Mouse (Mus musculus) erythroblast, embryonic 14.5 days (primary cell): ENCODE data around the gene Serbp1. TPM values are rescaled to one million over a fixed set of nuclear protein-coding genes. Genes with fewer than 3 reads are reported as not detected.
"Not testable (repeated sequence)": the region's sequence is repeated elsewhere in the genome, so short reads cannot be mapped to it uniquely, and the experiment has no call there.

Experiments
- H3K27me3 ChIP-seq: 2 replicates; pipeline ENCODE4 v1.6.1; 2012; ENCODE audit warnings: inconsistent platforms; ENCODE audit not compliant: control insufficient read depth
- H3K36me3 ChIP-seq: 2 replicates; pipeline ENCODE4 v1.6.1; 2012; ENCODE audit warnings: mild to moderate bottlenecking, inconsistent platforms; ENCODE audit not compliant: control insufficient read depth
- H3K4me1 ChIP-seq: 2 replicates; pipeline ENCODE4 v1.6.1; 2012; ENCODE audit warnings: inconsistent platforms; ENCODE audit not compliant: control insufficient read depth
- H3K4me3 ChIP-seq: replicated peaks from 2 replicates; pipeline ENCODE3; 2012; ENCODE audit warnings: moderate library complexity, mild to moderate bottlenecking, inconsistent platforms
- H3K9me3 ChIP-seq: 2 replicates; pipeline ENCODE4 v1.6.1; 2012; ENCODE audit warnings: low read length, inconsistent platforms, mixed read lengths; ENCODE audit not compliant: control insufficient read depth
- GATA1 ChIP-seq: IDR thresholded peaks from 2 replicates; pipeline ENCODE4 v1.6.1; 2012; ENCODE audit warnings: low read length, inconsistent platforms, mixed read lengths
- TAL1 ChIP-seq: IDR thresholded peaks from 3 replicates; pipeline ENCODE4 v1.6.1; 2012; ENCODE audit warnings: low read length, inconsistent platforms, mixed read lengths
- polyA plus RNA-seq: library from polyadenylated mRNA; stranded (reverse); fragments of >175 nt; gene quantifications from 2 replicates; pipeline ENCODE4 v1.2.3, GENCODE M21; 2012

Serbp1 gene
- polyA plus RNA-seq, 1 experiment, result 191 TPM

- H3K27me3 ChIP-seq, result no peaks in the 10 kb centered on the region
- H3K4me1 ChIP-seq, result no peaks in the 10 kb centered on the region
- TF ChIP-seq TAL1, result no peak
- no peak for TF ChIP-seq GATA1
- H3K4me3 ChIP-seq, result no peak overlapping the region
- H3K9me3 ChIP-seq, result no peaks in the 10 kb centered on the region
- no peaks in the 10 kb centered on the region for H3K36me3 ChIP-seq
Measured at GRCm38 (mm10) chr6:67213429-67214098, 24.4 kb upstream of the Serbp1 start.

GRCm38 (mm10) chr6:67217402-67217801, 20.6 kb upstream of the Serbp1 start:
- H3K27me3 ChIP-seq, result no peaks in the 10 kb centered on the region
- H3K4me1 ChIP-seq, result no peaks in the 10 kb centered on the region
- TF ChIP-seq TAL1 (no peak), GATA1 (no peak)
- no peaks in the 10 kb centered on the region for H3K9me3 ChIP-seq
- H3K36me3 ChIP-seq, result no peaks in the 10 kb centered on the region
- no peak overlapping the region for H3K4me3 ChIP-seq

- Histone ChIP-seq H3K4me3 (no peak overlapping the region), H3K36me3 (no peaks in the 10 kb centered on the region), H3K9me3 (no peaks in the 10 kb centered on the region), H3K27me3 (no peaks in the 10 kb centered on the region), H3K4me1 (no peaks in the 10 kb centered on the region)
- TF ChIP-seq TAL1 (no peak), GATA1 (no peak)
Measured at GRCm38 (mm10) chr6:67217846-67218245, 20.1 kb upstream of the Serbp1 start.

- Histone ChIP-seq H3K27me3 (no peaks in the 10 kb centered on the region), H3K9me3 (no peaks in the 10 kb centered on the region), H3K36me3 (no peaks in the 10 kb centered on the region), H3K4me1 (no peaks in the 10 kb centered on the region), H3K4me3 (no peak overlapping the region)
- TF ChIP-seq TAL1, result no peak
- no peak for TF ChIP-seq GATA1
Measured at GRCm38 (mm10) chr6:67218566-67218965, 19.4 kb upstream of the Serbp1 start.

GRCm38 (mm10) chr6:67219931-67220330, 18.0 kb upstream of the Serbp1 start:
- H3K27me3 ChIP-seq, H3K4me3 ChIP-seq, H3K36me3 ChIP-seq, H3K9me3 ChIP-seq, H3K4me1 ChIP-seq: not testable (repeated sequence)

- no peak overlapping the region for H3K4me3 ChIP-seq
- no peaks in the 10 kb centered on the region for H3K9me3 ChIP-seq
- TF ChIP-seq GATA1 (no peak), TAL1 (no peak)
- H3K4me1 ChIP-seq, result no peaks in the 10 kb centered on the region
- no peaks in the 10 kb centered on the region for H3K36me3 ChIP-seq
- no peaks in the 10 kb centered on the region for H3K27me3 ChIP-seq
Measured at GRCm38 (mm10) chr6:67220731-67221130, 17.2 kb upstream of the Serbp1 start.

- Histone ChIP-seq H3K9me3 (no peaks in the 10 kb centered on the region), H3K36me3 (no peaks in the 10 kb centered on the region), H3K4me3 (no peak overlapping the region), H3K27me3 (peaks cover 5% of the 10 kb centered on the region), H3K4me1 (no peaks in the 10 kb centered on the region)
- no peak for TF ChIP-seq GATA1
- TF ChIP-seq TAL1, result no peak
Measured at GRCm38 (mm10) chr6:67223082-67223481, 14.9 kb upstream of the Serbp1 start.

GRCm38 (mm10) chr6:67223499-67223898, 14.5 kb upstream of the Serbp1 start:
- Histone ChIP-seq H3K36me3 (no peaks in the 10 kb centered on the region), H3K9me3 (no peaks in the 10 kb centered on the region), H3K4me3 (no peak overlapping the region), H3K4me1 (no peaks in the 10 kb centered on the region), H3K27me3 (peaks cover 10% of the 10 kb centered on the region)
- TF ChIP-seq GATA1 (no peak), TAL1 (no peak)

- no peaks in the 10 kb centered on the region for H3K36me3 ChIP-seq
- no peak for TF ChIP-seq TAL1
- no peak for TF ChIP-seq GATA1
- H3K27me3 ChIP-seq, result peaks cover 33% of the 10 kb centered on the region
- no peaks in the 10 kb centered on the region for H3K9me3 ChIP-seq
- peaks cover 2% of the 10 kb centered on the region; the same call in 1 of the 2 replicates for H3K4me1 ChIP-seq
- H3K4me3 ChIP-seq, result no peak overlapping the region
Measured at GRCm38 (mm10) chr6:67226286-67226685, 11.7 kb upstream of the Serbp1 start.
